Mouse (Mus musculus) liver, embryonic 14.5 days (tissue): ENCODE measurements at regions not wholly inside any gene's neighbourhood (a gene's known extent, or its start where the extent isn't known, plus 50 kb on each side); places are given as distances from the start of the nearest gene placed in this dataset.

Experiments
- ATAC-seq: fragments of 200-750 bp; cut with Nextera tagmentation; 2 replicates; pipeline ENCODE4 v1.8.0; 2017; ENCODE audit warnings: moderate number of reproducible peaks, mild to moderate bottlenecking, moderate library complexity; ENCODE audit not compliant: insufficient read depth
- DNase-seq, 3 experiments: peaks; one replicate each; pipeline ENCODE4 v3.0.0-alpha.2; 2012 to 2013; ENCODE audit warnings: low read depth in 3 of 3, low spot score in 3 of 3
- H3K27ac ChIP-seq: fragments of 300-500 bp; sonication (generic); 2 replicates; pipeline ENCODE4 v1.5.1; 2014; ENCODE audit warnings: moderate library complexity, mild to moderate bottlenecking, control low read depth, inconsistent platforms
- H3K27me3 ChIP-seq: fragments of 300-500 bp; sonication (generic); 2 replicates; pipeline ENCODE4 v1.6.1; 2014; ENCODE audit warnings: mild to moderate bottlenecking, low read length, moderate library complexity; ENCODE audit not compliant: control insufficient read depth, insufficient read depth
- H3K36me3 ChIP-seq: fragments of 300-500 bp; sonication (generic); replicated peaks from 2 replicates; pipeline ENCODE4 v1.6.1; 2014; ENCODE audit warnings: low read depth; ENCODE audit not compliant: control insufficient read depth, insufficient read depth
- H3K4me1 ChIP-seq, 2 experiments: fragments of 200-500 bp in 1 of 2; fragments of 300-500 bp in 1 of 2; sonication (generic) in 1 of 2; replicated peaks; 2 replicates each; pipeline ENCODE4 v1.6.1; 2012 to 2014; ENCODE audit warnings: antibody characterized with exemption in 1 of 2, inconsistent platforms in 1 of 2, low read length in 1 of 2; ENCODE audit not compliant: control insufficient read depth in 2 of 2, insufficient read depth in 2 of 2
- H3K4me2 ChIP-seq: fragments of 300-500 bp; sonication (generic); 2 replicates; pipeline ENCODE4 v1.6.1; 2014; ENCODE audit warnings: low read depth, mild to moderate bottlenecking, control low read depth, moderate library complexity
- H3K4me3 ChIP-seq, 2 experiments: fragments of 200-500 bp in 1 of 2; fragments of 300-500 bp in 1 of 2; sonication (generic) in 1 of 2; 2 replicates each; pipeline ENCODE4 v1.5.1; 2012 to 2014; ENCODE audit warnings: low read depth in 2 of 2, low read length in 2 of 2, mild to moderate bottlenecking in 2 of 2, control low read depth in 1 of 2, inconsistent platforms in 1 of 2, moderate library complexity in 1 of 2; ENCODE audit not compliant: insufficient read depth in 1 of 2
- H3K9ac ChIP-seq: fragments of 300-500 bp; sonication (generic); replicated peaks from 2 replicates; pipeline ENCODE4 v1.6.1; 2014; ENCODE audit warnings: mild to moderate bottlenecking, control low read depth, moderate library complexity
- H3K9me3 ChIP-seq: fragments of 300-500 bp; sonication (generic); 2 replicates; pipeline ENCODE4 v1.6.1; 2016; ENCODE audit warnings: low read length, mixed read lengths; ENCODE audit not compliant: control insufficient read depth
- CTCF ChIP-seq: IDR thresholded peaks from 2 replicates; pipeline ENCODE4 v1.5.1; 2016; ENCODE audit warnings: antibody characterized with exemption, low read depth, control low read depth
- EP300 ChIP-seq: IDR thresholded peaks from 2 replicates; pipeline ENCODE4 v1.6.1; 2016; ENCODE audit warnings: antibody characterized with exemption, low read depth
- whole genome bisulfite sequencing: fragments of 180-500 bp; shearing (Covaris S2); extraction: QIAGEN DNeasy Blood & Tissue Kit; methylation state at CpG from one replicate; pipeline ENCODE4 v1.1.7; 2014; ENCODE audit not compliant: insufficient replicate concordance; 5-methylcytosine and 5-hydroxymethylcytosine counted together

GRCm38 (mm10) chr13:44099511-44099910, 314.9 kb downstream of the Cd83 start:
- H3K36me3 ChIP-seq, result no peaks in the 10 kb centered on the region
- no peak overlapping the region for H3K4me2 ChIP-seq
- ATAC-seq (no peak), DNase-seq (no peak)
- H3K9me3 ChIP-seq, result no peaks in the 10 kb centered on the region
- H3K4me3 ChIP-seq, result no peak overlapping the region
- H3K4me1 ChIP-seq, result no peaks in the 10 kb centered on the region
- no peak overlapping the region for H3K9ac ChIP-seq
- TF ChIP-seq EP300 (no peak), CTCF (no peak)
- H3K27ac ChIP-seq, result no peak overlapping the region
- 55% methylated on average over 9 of the region's 9 CpGs for WGBS
- no peaks in the 10 kb centered on the region; the same call in none of the 2 replicates for H3K27me3 ChIP-seq

- Histone ChIP-seq H3K9me3 (no peaks in the 10 kb centered on the region), H3K9ac (no peak overlapping the region), H3K27ac (no peak overlapping the region), H3K4me3 (no peak overlapping the region), H3K4me2 (no peak overlapping the region), H3K27me3 (no peaks in the 10 kb centered on the region; the same call in none of the 2 replicates), H3K4me1 (no peaks in the 10 kb centered on the region), H3K36me3 (no peaks in the 10 kb centered on the region)
- 28% methylated on average over 21 of the region's 21 CpGs for WGBS
- TF ChIP-seq CTCF (no peak), EP300 (no peak)
- ATAC-seq (no peak), DNase-seq (no peak)
Observed at GRCm38 (mm10) chr13:44100125-44101067, 315.8 kb downstream of the Cd83 start.

GRCm38 (mm10) chr13:44101161-44101560, 316.6 kb downstream of the Cd83 start:
- Histone ChIP-seq H3K27ac (no peak overlapping the region), H3K9me3 (no peaks in the 10 kb centered on the region), H3K4me3 (no peak overlapping the region), H3K36me3 (no peaks in the 10 kb centered on the region), H3K9ac (no peak overlapping the region), H3K4me1 (no peaks in the 10 kb centered on the region), H3K27me3 (no peaks in the 10 kb centered on the region; the same call in none of the 2 replicates), H3K4me2 (no peak overlapping the region)
- WGBS, result 24% methylated on average over 6 of the region's 6 CpGs
- ATAC-seq (no peak), DNase-seq (no peak)
- TF ChIP-seq EP300, result no peak
- no peak for TF ChIP-seq CTCF

GRCm38 (mm10) chr13:44101806-44102205, 317.2 kb downstream of the Cd83 start:
- H3K9ac ChIP-seq, result no peak overlapping the region
- H3K36me3 ChIP-seq, result no peaks in the 10 kb centered on the region
- no peaks in the 10 kb centered on the region for H3K9me3 ChIP-seq
- no peak for DNase-seq
- TF ChIP-seq CTCF, result no peak
- no peak for TF ChIP-seq EP300
- no peaks in the 10 kb centered on the region; the same call in none of the 2 replicates for H3K27me3 ChIP-seq
- no peaks in the 10 kb centered on the region for H3K4me1 ChIP-seq
- H3K4me2 ChIP-seq, result no peak overlapping the region
- no peak overlapping the region for H3K27ac ChIP-seq
- H3K4me3 ChIP-seq, result no peak overlapping the region
- ATAC-seq, result no peak
- WGBS, result 54% methylated on average over 6 of the region's 6 CpGs

GRCm38 (mm10) chr13:44102257-44102656, 317.7 kb downstream of the Cd83 start:
- no peak overlapping the region for H3K4me2 ChIP-seq
- no peaks in the 10 kb centered on the region for H3K4me1 ChIP-seq
- no peaks in the 10 kb centered on the region for H3K9me3 ChIP-seq
- WGBS, result 65% methylated on average over 4 of the region's 4 CpGs
- DNase-seq (no peak), ATAC-seq (no peak)
- H3K27me3 ChIP-seq, result no peaks in the 10 kb centered on the region; the same call in none of the 2 replicates
- TF ChIP-seq CTCF (no peak), EP300 (no peak)
- H3K9ac ChIP-seq, result no peak overlapping the region
- no peaks in the 10 kb centered on the region for H3K36me3 ChIP-seq
- no peak overlapping the region for H3K4me3 ChIP-seq
- H3K27ac ChIP-seq, result no peak overlapping the region
